Mouse (Mus musculus): ENCODE results near the gene Lrmda. TPM values are rescaled to one million over a fixed set of nuclear protein-coding genes. Genes with fewer than 3 reads are reported as not detected.

Lrmda gene
- total and polyA plus RNA-seq, 3 experiments: 5.1 to 5.9 TPM; not detected in 1

- peak; percentile 62 for DNase-seq (ENCODE audit: low read depth, low spot score)
- Histone ChIP-seq H3K4me3 (ENCODE audit: control insufficient read depth in 1 of 2, insufficient read depth in 1 of 2, low read depth in 2 of 2, low read length in 2 of 2) (peak overlapping the region in 1 of 2 experiments; percentile 33; a peak in 2 of 4 replicates), H3K4me1 (ENCODE audit: control insufficient read depth in 1 of 2, insufficient read depth in 2 of 2, low read length in 2 of 2) (no peaks in the 10 kb centered on the region), H3K27me3 (ENCODE audit: control insufficient read depth in 1 of 2, insufficient read depth in 2 of 2, low read length in 2 of 2) (no peaks in the 10 kb centered on the region), H3K36me3 (ENCODE audit: control insufficient read depth in 1 of 2, insufficient read depth in 2 of 2, low read length in 2 of 2) (peaks cover 0 to 9% of the 10 kb centered on the region in 2 experiments; a peak in 2 of 4 replicates), H3K27ac (ENCODE audit: control insufficient read depth, low read depth, low read length) (peak overlapping the region; percentile 25; the same call in 1 of the 2 replicates), H3K9ac (ENCODE audit: control insufficient read depth, low read depth, low read length, poor library complexity, severe bottlenecking) (no peak overlapping the region), H3K9me3 (replicated peaks; ENCODE audit: insufficient read depth, low read length) (no peaks in the 10 kb centered on the region), H3K79me2 (ENCODE audit: control insufficient read depth, insufficient read depth, low read length, poor library complexity) (no peaks in the 10 kb centered on the region)
- TF ChIP-seq RCOR1 (IDR thresholded peaks at IDR 0.05; ENCODE audit: low read depth, low read length) (peak; percentile 10; the same call in 1 of the 2 replicates), CHD2 (IDR thresholded peaks at IDR 0.05; ENCODE audit: low read length) (no peak), GATA1 (IDR thresholded peaks at IDR 0.05; ENCODE audit: low read depth, low read length) (peak; percentile 66)
Observed at GRCm38 (mm10) chr14:22952981-22953380, 933.5 kb downstream of the Lrmda start.

- no peak for TF ChIP-seq ELF1 (IDR thresholded peaks at IDR 0.05; ENCODE audit: low read depth, low read length)
- TF ChIP-seq MAFK (IDR thresholded peaks at IDR 0.05; ENCODE audit: borderline replicate concordance, low read depth, low read length): no peak
- 0 out of 2 replicates have a peak, but pooled peaks have one; percentile 36 for TF ChIP-seq ZNF384 (IDR thresholded peaks at IDR 0.05; ENCODE audit: low read depth, low read length)
- no peak for TF ChIP-seq TAL1 (IDR thresholded peaks at IDR 0.05; ENCODE audit: low read length)
- Histone ChIP-seq H3K4me3 (ENCODE audit: control insufficient read depth in 1 of 2, insufficient read depth in 1 of 2, low read depth in 2 of 2, low read length in 2 of 2) (no peak overlapping the region), H3K9ac (ENCODE audit: control insufficient read depth, low read depth, low read length, poor library complexity, severe bottlenecking) (no peak overlapping the region), H3K27ac (ENCODE audit: control insufficient read depth, low read depth, low read length) (no peak overlapping the region), H3K27me3 (ENCODE audit: control insufficient read depth in 1 of 2, insufficient read depth in 2 of 2, low read length in 2 of 2) (no peaks in the 10 kb centered on the region), H3K79me2 (ENCODE audit: control insufficient read depth, insufficient read depth, low read length, poor library complexity) (no peaks in the 10 kb centered on the region), H3K36me3 (ENCODE audit: control insufficient read depth in 1 of 2, insufficient read depth in 2 of 2, low read length in 2 of 2) (no peaks in the 10 kb centered on the region), H3K9me3 (replicated peaks; ENCODE audit: insufficient read depth, low read length) (no peaks in the 10 kb centered on the region), H3K4me1 (ENCODE audit: control insufficient read depth in 1 of 2, insufficient read depth in 2 of 2, low read length in 2 of 2) (no peaks in the 10 kb centered on the region)
- no peak for DNase-seq (ENCODE audit: low read depth, low spot score)
Observed at GRCm38 (mm10) chr14:22960166-22960565, 940.7 kb downstream of the Lrmda start.

GRCm38 (mm10) chr14:22964796-22965660 lies 945.5 kb downstream of the Lrmda start:
- Histone ChIP-seq H3K9ac (ENCODE audit: control insufficient read depth, low read depth, low read length, poor library complexity, severe bottlenecking) (no peak overlapping the region), H3K4me3 (ENCODE audit: control insufficient read depth in 1 of 2, insufficient read depth in 1 of 2, low read depth in 2 of 2, low read length in 2 of 2) (no peak overlapping the region), H3K36me3 (ENCODE audit: control insufficient read depth in 1 of 2, insufficient read depth in 2 of 2, low read length in 2 of 2) (no peaks in the 10 kb centered on the region), H3K27me3 (ENCODE audit: control insufficient read depth in 1 of 2, insufficient read depth in 2 of 2, low read length in 2 of 2) (no peaks in the 10 kb centered on the region), H3K79me2 (ENCODE audit: control insufficient read depth, insufficient read depth, low read length, poor library complexity) (no peaks in the 10 kb centered on the region), H3K4me1 (ENCODE audit: control insufficient read depth in 1 of 2, insufficient read depth in 2 of 2, low read length in 2 of 2) (no peaks in the 10 kb centered on the region), H3K27ac (ENCODE audit: control insufficient read depth, low read depth, low read length) (no peak overlapping the region), H3K9me3 (replicated peaks; ENCODE audit: insufficient read depth, low read length) (no peaks in the 10 kb centered on the region)
- TF ChIP-seq MAFK (IDR thresholded peaks at IDR 0.05; ENCODE audit: borderline replicate concordance, low read depth, low read length) (no peak), SIN3A (IDR thresholded peaks at IDR 0.05; ENCODE audit: low read length) (no peak), MAX (IDR thresholded peaks at IDR 0.05; ENCODE audit: low read length) (no peak), TBP (IDR thresholded peaks at IDR 0.05; ENCODE audit: low read depth, low read length) (no peak), NELFE (IDR thresholded peaks at IDR 0.05; ENCODE audit: low read depth, low read length) (no peak), CHD2 (IDR thresholded peaks at IDR 0.05; ENCODE audit: low read length) (no peak)
- no peak for DNase-seq (ENCODE audit: low read depth, low spot score)
